Mouse (Mus musculus) ES-E14 (cell line): Measurements from ENCODE around the gene Rps18. TPM values are rescaled to one million over a fixed set of nuclear protein-coding genes. Genes with fewer than 3 reads are reported as not detected.
"Not testable (repeated sequence)": the region's sequence is repeated elsewhere in the genome, so short reads cannot be mapped to it uniquely, and the experiment has no call there.

Source experiments
- DNase-seq: peaks from one replicate; pipeline ENCODE4 v3.0.0-alpha.2; 2013; ENCODE audit warnings: low read depth, low spot score
- H3K27ac ChIP-seq: 2 replicates; pipeline ENCODE4 v1.5.1; 2012; ENCODE audit warnings: low read depth, mild to moderate bottlenecking, low read length, moderate library complexity, mixed read lengths; ENCODE audit not compliant: poor library complexity, insufficient read depth, severe bottlenecking
- H3K36me3 ChIP-seq: 2 replicates; pipeline ENCODE4 v1.6.1; 2012; ENCODE audit warnings: mild to moderate bottlenecking, low read length, moderate library complexity, mixed read lengths; ENCODE audit not compliant: control insufficient read depth, poor library complexity, insufficient read depth, severe bottlenecking
- H3K4me1 ChIP-seq, 2 experiments: fragments of 150-350 bp in 1 of 2; sonication (generic) in 1 of 2; 2 replicates each; pipeline ENCODE4 v1.6.1; 2012; ENCODE audit warnings: low read length in 2 of 2, mild to moderate bottlenecking in 1 of 2, mixed read lengths in 1 of 2; ENCODE audit not compliant: control insufficient read depth in 2 of 2, insufficient read depth in 2 of 2, poor library complexity in 1 of 2
- H3K4me3 ChIP-seq, 2 experiments: fragments of 150-350 bp in 1 of 2; sonication (generic) in 1 of 2; 2 replicates each; pipeline ENCODE4 v1.5.1; 2012; ENCODE audit warnings: low read length in 2 of 2, low read depth in 1 of 2, mild to moderate bottlenecking in 1 of 2, mixed read lengths in 1 of 2; ENCODE audit not compliant: insufficient read depth in 1 of 2, poor library complexity in 1 of 2, severe bottlenecking in 1 of 2
- H3K9ac ChIP-seq: 2 replicates; pipeline ENCODE4 v1.6.1; 2012; ENCODE audit warnings: low read depth, mild to moderate bottlenecking, low read length, mixed read lengths; ENCODE audit not compliant: poor library complexity, insufficient read depth, severe bottlenecking
- H3K9me3 ChIP-seq: fragments of 150-350 bp; sonication (generic); 2 replicates; pipeline ENCODE4 v1.6.1; 2012; ENCODE audit warnings: low read depth, mild to moderate bottlenecking, low read length; ENCODE audit not compliant: control insufficient read depth, insufficient read depth
- CHD2 ChIP-seq: IDR thresholded peaks from 2 replicates; pipeline ENCODE4 v1.6.1; 2014; ENCODE audit warnings: mild to moderate bottlenecking, low read depth, low read length, inconsistent platforms
- HCFC1 ChIP-seq: IDR thresholded peaks from 2 replicates; pipeline ENCODE4 v1.6.1; 2012; ENCODE audit warnings: low read length, inconsistent platforms, borderline replicate concordance; ENCODE audit not compliant: insufficient read depth
- MAFK ChIP-seq: IDR thresholded peaks from 2 replicates; pipeline ENCODE4 v1.6.1; 2014; ENCODE audit warnings: mild to moderate bottlenecking, low read depth, low read length, inconsistent platforms; ENCODE audit not compliant: insufficient read depth
- ZC3H11A ChIP-seq: IDR thresholded peaks from 2 replicates; pipeline ENCODE4 v1.6.1; 2012; ENCODE audit warnings: low read depth, mild to moderate bottlenecking, inconsistent platforms, low read length, borderline replicate concordance
- ZNF384 ChIP-seq: IDR thresholded peaks from 2 replicates; pipeline ENCODE4 v1.6.1; 2012; ENCODE audit warnings: low read depth, low read length, inconsistent platforms
- in situ Hi-C, 2 experiments: fragments of 600-800 bp; cut with MboI; formaldehyde crosslinking; loops; one replicate each; pipeline ENCODE4 v1.15.1; 2025; ENCODE audit warnings: low sequenced_read_pairs in 2 of 2, inconsistent platforms in 1 of 2; ENCODE audit not compliant: unreplicated experiment in 2 of 2
- total RNA-seq: library from RNA; depleted of rRNA; stranded (reverse); fragments of 300-350 nt; gene quantifications from 2 replicates; pipeline ENCODE4 v1.2.3, GENCODE M21; 2012

The Rps18 gene
- total RNA-seq, 1 experiment: 4,706 TPM

DNA sequence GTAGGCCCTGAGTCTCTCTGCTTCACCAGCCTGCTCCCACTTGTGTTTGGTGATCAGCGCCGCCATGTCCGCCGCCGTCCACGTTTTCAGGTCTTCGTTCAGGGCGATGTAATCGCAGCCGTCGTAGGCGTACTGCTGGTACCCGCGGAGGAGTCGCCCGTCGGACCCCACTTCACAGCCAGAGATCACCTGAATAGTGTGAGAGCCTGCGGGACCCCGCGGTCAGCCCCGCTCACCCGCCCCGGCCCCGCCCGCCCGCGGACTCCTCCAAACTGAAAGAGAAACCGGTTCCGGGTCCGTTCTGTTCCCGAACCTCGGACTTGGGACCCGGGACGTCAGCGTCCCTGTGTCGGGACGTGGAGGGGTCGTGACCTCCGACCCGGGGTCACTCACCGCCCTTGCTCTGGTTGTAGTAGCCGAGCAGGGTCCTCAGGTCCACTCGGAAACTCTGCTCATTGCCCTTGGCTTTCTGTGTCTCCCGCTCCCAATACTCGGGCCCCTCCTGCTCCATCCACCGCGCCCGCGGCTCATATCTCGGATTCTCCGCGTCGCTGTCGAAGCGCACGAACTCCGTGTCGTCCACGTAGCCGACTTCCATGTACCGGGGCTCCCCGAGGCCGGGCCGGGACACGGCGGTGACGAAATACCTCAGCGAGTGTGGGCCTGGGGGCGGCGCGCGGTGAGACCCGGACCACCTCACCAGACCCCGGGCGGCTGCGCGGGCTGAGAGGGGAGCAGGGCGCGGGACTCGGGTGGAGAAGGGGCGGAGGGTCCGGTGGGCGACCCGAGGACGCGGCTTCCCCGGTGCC, 43.7 kb upstream of the Rps18 start:
- no peaks in the 10 kb centered on the region for H3K9me3 ChIP-seq
- H3K4me1 ChIP-seq: no peaks in the 10 kb centered on the region
- no peak overlapping the region for H3K27ac ChIP-seq
- in situ Hi-C loops: no loop called here
- peaks cover 3% of the 10 kb centered on the region; the same call in 1 of the 2 replicates for H3K36me3 ChIP-seq
- peak overlapping the region; percentile 59 to 69 for H3K4me3 ChIP-seq
- DNase-seq: no peak
- peak overlapping the region; percentile 69 for H3K9ac ChIP-seq
- TF ChIP-seq CHD2: no peak
- no peak for TF ChIP-seq MAFK
- no peak for TF ChIP-seq HCFC1
- TF ChIP-seq ZC3H11A: no peak
- TF ChIP-seq ZNF384: no peak

DNA sequence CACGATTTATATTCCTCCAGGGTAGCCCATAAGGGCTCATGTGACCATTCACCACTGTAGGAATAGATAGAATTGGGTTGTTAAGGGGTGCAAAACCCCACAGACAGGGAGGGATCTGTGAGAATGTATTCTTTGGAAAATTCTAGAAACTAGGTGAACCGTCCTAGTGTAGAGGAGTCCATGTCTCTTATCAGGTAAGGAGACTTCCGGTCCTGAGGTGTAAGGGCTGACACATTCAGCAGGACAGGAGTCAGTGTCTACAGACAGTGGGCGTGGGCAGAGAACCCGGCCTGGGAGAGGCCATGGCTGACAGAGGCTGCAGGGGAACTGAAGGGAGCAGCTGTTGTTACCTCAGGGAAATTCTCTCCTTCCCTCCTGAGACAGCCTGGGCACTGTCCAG, 42.9 kb upstream of the Rps18 start:
- H3K4me1 ChIP-seq, H3K4me3 ChIP-seq, in situ Hi-C loops, H3K9me3 ChIP-seq, H3K27ac ChIP-seq, H3K9ac ChIP-seq, DNase-seq, H3K36me3 ChIP-seq: not testable (repeated sequence)
- peak; percentile 88 for TF ChIP-seq ZNF384

GRCm38 (mm10) chr17:33997025-33997424, 41.2 kb upstream of the Rps18 start:
- H3K36me3 ChIP-seq, H3K9ac ChIP-seq, in situ Hi-C loops: not testable (repeated sequence)

GRCm38 (mm10) chr17:33995651-33996050, 39.9 kb upstream of the Rps18 start:
- Histone ChIP-seq H3K36me3 (peaks cover 3% of the 10 kb centered on the region; the same call in 1 of the 2 replicates), H3K27ac (no peak overlapping the region), H3K9ac (no peak overlapping the region), H3K4me1 (peaks cover 0 to 2% of the 10 kb centered on the region in 2 experiments; a peak in 1 of 4 replicates), H3K9me3 (no peaks in the 10 kb centered on the region), H3K4me3 (no peak overlapping the region)
- in situ Hi-C loops: no loop called here
- DNase-seq: no peak
- no peak for TF ChIP-seq ZC3H11A
- TF ChIP-seq ZNF384: no peak
- TF ChIP-seq MAFK: no peak
- no peak for TF ChIP-seq CHD2
- TF ChIP-seq HCFC1: no peak

More at GRCm38 (mm10) chr17:33997025-33997424, 41.2 kb upstream of the Rps18 start:
- H3K4me3 ChIP-seq, H3K27ac ChIP-seq, H3K4me1 ChIP-seq, DNase-seq, H3K9me3 ChIP-seq: not testable (repeated sequence)

- Histone ChIP-seq H3K27ac (no peak overlapping the region), H3K9ac (no peak overlapping the region), H3K4me1 (peaks cover 0 to 2% of the 10 kb centered on the region in 2 experiments; a peak in 1 of 4 replicates), H3K9me3 (no peaks in the 10 kb centered on the region), H3K36me3 (peaks cover 3% of the 10 kb centered on the region; the same call in 1 of the 2 replicates), H3K4me3 (no peak overlapping the region)
- no peak for DNase-seq
- in situ Hi-C loops: no loop called here
- TF ChIP-seq MAFK: peak; percentile 52; the same call in 1 of the 2 replicates
- no peak for TF ChIP-seq ZC3H11A
These were observed 39.2 kb upstream of the Rps18 start for GRCm38 (mm10) chr17:33994959-33995358.
